Mouse (Mus musculus) limb, embryonic 14.5 days (tissue): Measurements from ENCODE around the gene Zmiz1. TPM values are rescaled to one million over a fixed set of nuclear protein-coding genes. Genes with fewer than 3 reads are reported as not detected.

Source experiments
- ATAC-seq: fragments of 200-750 bp; cut with Nextera tagmentation; 2 replicates; pipeline ENCODE4 v1.8.0; 2017; ENCODE audit warnings: low read depth, moderate number of reproducible peaks, moderate TSS enrichment; ENCODE audit not compliant: low FRiP score
- DNase-seq: peaks from one replicate; pipeline ENCODE4 v3.0.0-alpha.2; 2015; ENCODE audit warnings: low spot score
- H3K27ac ChIP-seq: fragments of 300-500 bp; sonication (generic); replicated peaks from 2 replicates; pipeline ENCODE4 v1.5.1; 2014; ENCODE audit warnings: low read depth, mild to moderate bottlenecking, low read length, moderate library complexity, mixed read lengths
- H3K27me3 ChIP-seq: fragments of 300-500 bp; sonication (generic); 2 replicates; pipeline ENCODE4 v1.6.1; 2014; ENCODE audit warnings: low read length, mixed read lengths; ENCODE audit not compliant: control insufficient read depth, insufficient read depth
- H3K36me3 ChIP-seq: fragments of 300-500 bp; sonication (generic); 2 replicates; pipeline ENCODE4 v1.6.1; 2014; ENCODE audit warnings: mild to moderate bottlenecking, low read length, moderate library complexity, mixed read lengths; ENCODE audit not compliant: control insufficient read depth, insufficient read depth
- H3K4me1 ChIP-seq: fragments of 300-500 bp; sonication (generic); 2 replicates; pipeline ENCODE4 v1.6.1; 2014; ENCODE audit warnings: antibody characterized with exemption, low read length, mixed read lengths; ENCODE audit not compliant: control insufficient read depth, insufficient read depth
- H3K4me2 ChIP-seq: fragments of 300-500 bp; sonication (generic); replicated peaks from 2 replicates; pipeline ENCODE4 v1.6.1; 2014; ENCODE audit warnings: low read depth, mild to moderate bottlenecking, low read length, moderate library complexity; ENCODE audit not compliant: severe bottlenecking
- H3K4me3 ChIP-seq: fragments of 300-500 bp; sonication (generic); replicated peaks from 2 replicates; pipeline ENCODE4 v1.5.1; 2014; ENCODE audit warnings: low read length
- H3K9ac ChIP-seq: fragments of 300-500 bp; sonication (generic); 2 replicates; pipeline ENCODE4 v1.6.1; 2014; ENCODE audit warnings: mild to moderate bottlenecking, low read depth, low read length, moderate library complexity; ENCODE audit not compliant: severe bottlenecking
- H3K9me3 ChIP-seq: fragments of 300-500 bp; sonication (generic); 2 replicates; pipeline ENCODE4 v1.6.1; 2016; ENCODE audit warnings: low read length; ENCODE audit not compliant: control insufficient read depth
- POLR2A ChIP-seq: fragments of 200-500 bp; IDR thresholded peaks from 2 replicates; pipeline ENCODE4 v1.8.0; 2012; ENCODE audit warnings: inconsistent platforms, mild to moderate bottlenecking, moderate library complexity, borderline replicate concordance; ENCODE audit not compliant: insufficient read depth, insufficient read length; ENCODE audit errors: extremely low read depth
- WGBS: fragments of 180-500 bp; shearing (Covaris S2); extraction: QIAGEN DNeasy Blood & Tissue Kit; methylation state at CpG from one replicate; pipeline ENCODE4 v1.1.7; 2014; 5-methylcytosine and 5-hydroxymethylcytosine counted together
- polyA plus RNA-seq, 2 experiments: library from polyadenylated mRNA; depleted of rRNA in 1 of 2; stranded (reverse) in 1 of 2; unstranded in 1 of 2; fragments of >200 nt; fragmentation: Nextera tagmentation in 1 of 2; extraction: Ambion mirVana in 1 of 2; gene quantifications; 2 replicates each; pipeline versions ENCODE4 v1.2.1 to v1.2.3; 2012 to 2014

The Zmiz1 gene
- polyA plus RNA-seq, 2 experiments = 61.8 to 81.2 TPM

DNA sequence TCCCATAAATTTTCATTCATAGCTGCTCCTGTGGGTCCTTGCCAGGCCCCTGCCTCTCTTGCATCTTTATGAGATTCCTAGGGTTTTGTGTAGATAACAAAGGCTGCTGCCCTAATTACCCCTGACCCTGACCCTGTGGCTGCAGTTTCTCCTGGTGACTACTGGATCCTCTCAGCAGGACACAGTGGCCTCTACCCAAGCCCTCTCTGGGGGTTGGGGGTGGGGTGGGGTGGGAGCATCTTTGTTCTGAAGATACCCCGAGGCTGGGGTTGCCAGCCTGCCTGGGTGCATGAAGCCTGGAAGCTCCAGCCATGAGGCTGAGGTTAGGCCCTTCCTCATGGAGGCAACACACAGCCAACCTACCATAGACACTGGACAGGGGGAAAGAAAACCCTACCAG lies 4.0 kb downstream of the Zmiz1 start:
- ATAC-seq (no peak), DNase-seq (no peak)
- no peak for TF ChIP-seq POLR2A
- Histone ChIP-seq H3K4me2 (peak overlapping the region; percentile 92), H3K4me1 (peaks cover 51% of the 10 kb centered on the region), H3K27ac (no peak overlapping the region), H3K4me3 (peak overlapping the region; percentile 95), H3K27me3 (no peaks in the 10 kb centered on the region), H3K9me3 (no peaks in the 10 kb centered on the region), H3K36me3 (no peaks in the 10 kb centered on the region), H3K9ac (peak overlapping the region; percentile 99)
- WGBS = 8% methylated on average over 1 of the region's 1 CpGs

DNA sequence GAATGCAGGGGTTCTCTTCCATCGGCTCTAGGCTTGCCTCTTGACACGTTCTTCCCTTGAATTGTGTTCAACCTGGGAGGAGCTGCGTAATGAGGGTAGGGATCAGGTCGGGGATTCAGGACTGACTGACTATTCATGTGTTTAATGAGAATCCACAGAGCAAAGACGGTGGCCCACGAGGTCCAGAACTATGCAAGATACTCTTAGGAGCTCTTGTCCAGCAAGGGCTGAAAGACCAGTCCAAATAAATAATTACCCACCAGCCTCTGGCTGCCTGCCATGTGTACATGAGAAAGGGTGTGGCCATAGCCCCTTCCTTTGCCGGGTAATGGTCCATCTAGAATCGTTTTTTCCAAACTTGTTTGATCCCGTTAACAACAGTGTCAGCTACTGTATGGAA lies 4.9 kb downstream of the Zmiz1 start:
- no peak for DNase-seq
- no peaks in the 10 kb centered on the region for H3K36me3 ChIP-seq
- H3K27ac ChIP-seq = no peak overlapping the region
- no peaks in the 10 kb centered on the region for H3K9me3 ChIP-seq
- no peaks in the 10 kb centered on the region for H3K27me3 ChIP-seq
- H3K9ac ChIP-seq = no peak overlapping the region
- H3K4me3 ChIP-seq = 0 out of 2 replicates have a peak overlapping the region, but pooled peaks have one; percentile 95
- TF ChIP-seq POLR2A = no peak
- peaks cover 60% of the 10 kb centered on the region for H3K4me1 ChIP-seq
- peak overlapping the region; percentile 92 for H3K4me2 ChIP-seq
- WGBS = 37% methylated on average over 9 of the region's 9 CpGs
- no peak for ATAC-seq

DNA sequence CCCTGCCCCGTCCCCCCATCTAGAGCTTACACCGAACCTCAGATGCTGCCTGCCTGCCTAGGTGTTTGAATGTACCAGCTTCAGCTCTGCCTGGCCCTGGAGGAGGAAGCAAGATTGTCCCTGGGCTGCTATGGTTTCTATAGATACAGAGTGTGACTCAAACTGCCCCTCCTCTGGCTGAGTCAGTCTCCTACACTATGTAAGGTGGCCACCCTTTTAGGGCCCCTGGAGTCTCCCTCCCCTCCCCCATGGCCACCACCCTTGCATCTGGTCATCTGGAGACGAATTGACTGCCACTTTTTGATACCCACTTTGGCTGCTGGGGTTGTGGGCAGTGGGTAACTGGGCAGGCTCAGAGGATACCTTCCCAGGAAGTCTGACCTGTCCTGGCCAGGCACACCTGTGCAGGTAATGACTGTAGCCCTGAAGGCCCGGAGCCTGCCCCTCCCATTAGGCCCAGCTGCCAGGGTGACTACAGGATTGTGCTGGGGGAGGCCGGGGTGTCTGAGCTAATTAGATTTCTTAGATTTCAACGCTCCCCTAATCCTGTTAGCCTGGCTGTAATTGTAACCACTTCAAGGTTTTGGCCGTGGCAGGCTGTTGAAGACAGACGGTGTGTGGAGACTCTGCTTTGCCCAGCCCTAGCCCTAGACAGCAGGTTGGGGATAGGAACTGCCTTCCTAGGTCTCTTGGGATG lies 5.8 kb downstream of the Zmiz1 start:
- H3K36me3 ChIP-seq = 0 out of 2 replicates have a peak, but pooled peaks cover under 1% of the 10 kb centered on the region
- H3K27me3 ChIP-seq = no peaks in the 10 kb centered on the region
- H3K4me3 ChIP-seq = no peak overlapping the region
- peak overlapping the region; percentile 26; the same call in 1 of the 2 replicates for H3K4me2 ChIP-seq
- TF ChIP-seq POLR2A = no peak
- H3K9me3 ChIP-seq = no peaks in the 10 kb centered on the region
- DNase-seq (no peak), ATAC-seq (no peak)
- no peak overlapping the region for H3K9ac ChIP-seq
- no peak overlapping the region for H3K27ac ChIP-seq
- H3K4me1 ChIP-seq = peaks cover 68% of the 10 kb centered on the region
- WGBS = 31% methylated on average over 8 of the region's 8 CpGs

DNA sequence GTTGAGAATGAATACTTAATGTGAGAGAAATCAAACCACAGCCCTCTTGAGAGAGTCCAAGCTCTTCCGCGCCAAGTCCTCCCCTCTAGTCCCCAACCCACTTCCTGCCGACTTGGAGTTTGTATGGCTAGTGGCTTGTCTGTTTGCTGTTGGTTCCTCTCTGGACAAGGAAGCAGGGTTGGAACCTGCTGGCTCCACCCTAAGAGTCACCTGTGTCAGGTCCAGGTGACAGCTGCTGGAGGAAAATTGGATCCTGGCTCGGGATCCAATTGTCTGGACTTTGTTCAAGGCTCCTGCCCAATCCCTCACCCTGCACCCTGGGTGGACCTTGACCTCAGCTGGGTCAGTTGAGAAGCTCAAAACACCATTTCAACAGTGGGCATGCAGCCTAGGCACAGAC lies 7.4 kb downstream of the Zmiz1 start:
- WGBS = 63% methylated on average over 4 of the region's 4 CpGs
- ATAC-seq = no peak
- H3K4me1 ChIP-seq = peaks cover 83% of the 10 kb centered on the region
- no peak for TF ChIP-seq POLR2A
- H3K9ac ChIP-seq = no peak overlapping the region
- H3K4me2 ChIP-seq = peak overlapping the region; percentile 15; the same call in 1 of the 2 replicates
- no peak for DNase-seq
- H3K27me3 ChIP-seq = no peaks in the 10 kb centered on the region
- 0 out of 2 replicates have a peak, but pooled peaks cover 5% of the 10 kb centered on the region for H3K36me3 ChIP-seq
- H3K27ac ChIP-seq = no peak overlapping the region
- H3K4me3 ChIP-seq = no peak overlapping the region
- no peaks in the 10 kb centered on the region for H3K9me3 ChIP-seq

DNA sequence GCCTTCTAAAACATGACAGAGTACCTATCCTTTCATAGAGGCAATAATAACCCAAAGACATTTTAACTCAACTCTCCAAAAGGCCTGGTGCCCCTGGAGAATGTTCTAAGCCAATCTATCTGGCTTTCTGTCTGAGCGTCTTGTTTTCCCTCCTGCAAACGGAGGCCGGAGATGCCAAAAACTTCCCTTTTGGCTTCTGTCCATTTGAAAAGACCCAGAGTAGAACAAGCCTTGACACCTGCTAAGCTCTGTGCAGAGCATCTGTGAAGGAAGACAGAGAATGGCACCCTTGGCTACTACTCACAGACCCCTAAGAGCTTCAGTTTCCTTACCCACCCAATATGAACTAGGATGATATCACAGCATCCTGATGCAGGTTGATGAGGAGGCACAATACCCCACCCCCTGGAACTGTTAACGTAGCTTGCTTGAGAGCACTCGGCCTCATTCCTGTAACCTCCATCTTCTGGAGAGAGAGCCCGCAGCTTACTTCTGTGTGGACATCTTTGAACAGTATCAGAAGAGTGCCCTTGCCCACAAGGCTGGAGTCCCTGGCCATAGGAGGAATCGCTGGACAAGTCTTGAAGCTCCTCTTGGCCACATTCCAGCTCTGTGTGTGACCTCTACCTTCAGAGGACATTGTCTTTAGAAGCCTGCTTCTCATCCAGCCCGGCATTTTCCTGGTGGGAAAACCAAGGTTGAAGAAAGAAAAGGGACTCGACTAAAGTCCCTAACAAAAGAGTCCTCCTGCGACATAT lies 9.1 kb downstream of the Zmiz1 start:
- peaks cover 86% of the 10 kb centered on the region for H3K4me1 ChIP-seq
- WGBS = 67% methylated on average over 10 of the region's 10 CpGs
- no peak overlapping the region for H3K27ac ChIP-seq
- H3K9ac ChIP-seq = no peak overlapping the region
- no peak overlapping the region for H3K4me3 ChIP-seq
- no peak overlapping the region for H3K4me2 ChIP-seq
- no peaks in the 10 kb centered on the region for H3K9me3 ChIP-seq
- no peaks in the 10 kb centered on the region for H3K27me3 ChIP-seq
- DNase-seq (no peak), ATAC-seq (no peak)
- H3K36me3 ChIP-seq = 0 out of 2 replicates have a peak, but pooled peaks cover 5% of the 10 kb centered on the region
- no peak for TF ChIP-seq POLR2A
